ENCODE assay signal across 8 mouse cellular contexts in the genomic region with DNA sequence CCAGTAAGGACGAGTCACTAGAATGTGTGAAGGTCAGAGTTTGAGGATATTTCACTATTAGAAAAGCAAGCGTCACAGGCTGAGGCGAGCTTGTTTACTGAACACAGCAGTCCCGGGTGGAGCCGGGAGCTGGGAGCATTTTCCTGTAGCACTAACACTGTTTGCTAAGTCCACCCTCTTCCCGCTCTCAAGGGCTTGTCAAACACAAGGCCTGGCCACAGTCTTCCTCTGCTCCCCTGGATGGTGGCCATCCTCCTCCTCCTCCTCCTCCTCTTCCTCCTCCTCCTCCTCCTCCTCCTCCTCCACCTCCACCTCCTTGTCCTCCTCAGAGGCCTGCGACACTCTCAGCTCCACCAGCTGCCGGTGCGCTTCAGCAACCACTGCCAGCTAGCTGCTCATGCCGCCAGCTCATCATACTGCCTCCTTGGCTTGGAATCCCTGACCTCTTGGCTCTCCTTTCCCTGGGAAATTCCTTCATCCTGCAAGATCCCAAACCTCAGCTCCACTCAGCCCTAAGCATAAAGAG. TPM values are rescaled to one million over a fixed set of nuclear protein-coding genes. Genes with fewer than 3 reads are reported as not detected.
A peak's percentile ranks its signal among the peaks of the same experiment; 100 is the strongest.
DNase-seq lines count a peak whose midpoint lies in the region; ATAC-seq and TF ChIP-seq lines count a peak whose summit lies in the region.

No protein-coding gene starts in this region.

- TF ChIP-seq EP300 in liver, postnatal 0 days (IDR thresholded peaks at IDR 0.05; ENCODE audit: low read depth) = no peak

- no peak overlapping the region for H3K4me3 ChIP-seq in intestine, postnatal 0 days (ENCODE audit: low read depth, low read length)
- no peak overlapping the region for H3K4me3 ChIP-seq in liver, postnatal 0 days (ENCODE audit: low read depth, low read length)

- no peak for TF ChIP-seq CTCF in intestine, postnatal 0 days (IDR thresholded peaks at IDR 0.05; ENCODE audit: low read depth)
- TF ChIP-seq CTCF in liver, postnatal 0 days (IDR thresholded peaks at IDR 0.05; ENCODE audit: low read depth) = no peak

- H3K27ac ChIP-seq in intestine, postnatal 0 days (ENCODE audit: low read depth, low read length) = peak overlapping the region; percentile 86
- H3K27ac ChIP-seq in liver, postnatal 0 days (ENCODE audit: low read depth) = peak overlapping the region; percentile 76

- no peaks in the 10 kb centered on the region for H3K9me3 ChIP-seq in intestine, postnatal 0 days (ENCODE audit: control insufficient read depth)
- H3K9me3 ChIP-seq in liver, postnatal 0 days (ENCODE audit: low read length) = no peaks in the 10 kb centered on the region

- H3K4me2 ChIP-seq in intestine, postnatal 0 days (replicated peaks; ENCODE audit: low read depth) = peak overlapping the region; percentile 46
- peak overlapping the region; percentile 38 for H3K4me2 ChIP-seq in liver, postnatal 0 days (ENCODE audit: low read depth, low read length)

- no peaks in the 10 kb centered on the region for H3K36me3 ChIP-seq in intestine, postnatal 0 days (ENCODE audit: control insufficient read depth, insufficient read depth)
- H3K36me3 ChIP-seq in liver, postnatal 0 days (replicated peaks; ENCODE audit: insufficient read depth, low read length) = no peaks in the 10 kb centered on the region

- H3K4me1 ChIP-seq in intestine, postnatal 0 days (replicated peaks; ENCODE audit: control insufficient read depth, insufficient read depth, low read length) = peaks cover 14% of the 10 kb centered on the region
- peaks cover 23% of the 10 kb centered on the region for H3K4me1 ChIP-seq in liver, postnatal 0 days (ENCODE audit: insufficient read depth)

- WGBS in intestine, postnatal 0 days = 15% methylated on average over 9 of the region's 10 CpGs
- WGBS in liver, postnatal 0 days (ENCODE audit: insufficient replicate concordance) = 47% methylated on average over 8 of the region's 10 CpGs

- peak; percentile 50 to 85 for DNase-seq in adrenal gland, adult (ENCODE audit: inconsistent age in 2 of 2, low spot score in 1 of 2)
- no peak for DNase-seq in adrenal gland, postnatal 4 days (ENCODE audit: low spot score in 2 of 2)
- peak; percentile 91 for DNase-seq in adipocyte (ENCODE audit: low spot score)
- DNase-seq in gastrocnemius, postnatal 25 days = peak; percentile 56
- no peak for DNase-seq in liver, postnatal 0 days
- peak; percentile 34 for DNase-seq in thymus, postnatal 14 days
- no peak for DNase-seq in spleen, postnatal 14 days (ENCODE audit: low spot score in 2 of 2)

- 0 out of 2 replicates have a peak overlapping the region, but pooled peaks have one; percentile 22 for H3K9ac ChIP-seq in intestine, postnatal 0 days (ENCODE audit: low read depth, low read length)
- H3K9ac ChIP-seq in liver, postnatal 0 days (replicated peaks) = no peak overlapping the region; the same call in 1 of the 2 replicates

- no peaks in the 10 kb centered on the region for H3K27me3 ChIP-seq in intestine, postnatal 0 days (replicated peaks; ENCODE audit: control insufficient read depth, insufficient read depth, low read length)
- H3K27me3 ChIP-seq in liver, postnatal 0 days (ENCODE audit: insufficient read depth, low read length) = no peaks in the 10 kb centered on the region

- peak; percentile 31 for ATAC-seq in intestine, postnatal 0 days
- peak; percentile 43 for ATAC-seq in liver, postnatal 0 days

RNA-seq across cellular contexts. Expression of a gene that starts 37.0 kb away (rescaled TPM):
- 100 to 1,000 TPM; 200 to 226 TPM for total RNA-seq in adrenal gland, postnatal 4 days (2021)
- 100 to 1,000 TPM; 114 to 115 TPM for total RNA-seq in gastrocnemius, postnatal 25 days (2021)
- 114 and 140 TPM in 2 replicates for polyA plus RNA-seq in intestine, postnatal 0 days (2015; fragmentation: Nextera tagmentation; extraction: Ambion mirVana)
- 48.1 and 52.0 TPM in 2 replicates for polyA plus RNA-seq in liver, postnatal 0 days (2015; fragmentation: Nextera tagmentation; extraction: Ambion mirVana)

RNA-seq across cellular contexts. Expression of a gene that starts 37.1 kb away (rescaled TPM):
- 10 to 100 TPM in 1 of 2 experiments, 1 to 10 TPM in 1; 8.5 to 10.2 TPM for total RNA-seq in adrenal gland, postnatal 4 days (2021)
- total RNA-seq in gastrocnemius, postnatal 25 days (2021) = 1 to 10 TPM; 1.4 to 1.8 TPM
- polyA plus RNA-seq in intestine, postnatal 0 days (2015; fragmentation: Nextera tagmentation; extraction: Ambion mirVana) = 8.3 and 8.9 TPM in 2 replicates
- 2.6 and 2.7 TPM in 2 replicates for polyA plus RNA-seq in liver, postnatal 0 days (2015; fragmentation: Nextera tagmentation; extraction: Ambion mirVana)

RNA-seq across cellular contexts. Expression of a gene that starts 43.7 kb away (rescaled TPM):
- 10 to 100 TPM; 40.6 to 44.0 TPM for total RNA-seq in adrenal gland, postnatal 4 days (2021)
- total RNA-seq in gastrocnemius, postnatal 25 days (2021) = 10 to 100 TPM; 18.9 to 24.0 TPM
- 54.9 and 55.2 TPM in 2 replicates for polyA plus RNA-seq in intestine, postnatal 0 days (2015; fragmentation: Nextera tagmentation; extraction: Ambion mirVana)
- 9.8 and 14.0 TPM in 2 replicates for polyA plus RNA-seq in liver, postnatal 0 days (2015; fragmentation: Nextera tagmentation; extraction: Ambion mirVana)

RNA-seq across cellular contexts. Expression of a gene that starts 55.6 kb away (rescaled TPM):
- total RNA-seq in adrenal gland, postnatal 4 days (2021) = 1,000 to 10,000 TPM; 1,464 to 1,492 TPM
- total RNA-seq in gastrocnemius, postnatal 25 days (2021) = 100 to 1,000 TPM; 692 to 747 TPM
- polyA plus RNA-seq in intestine, postnatal 0 days (2015; fragmentation: Nextera tagmentation; extraction: Ambion mirVana) = 2,405 and 2,440 TPM in 2 replicates
- polyA plus RNA-seq in liver, postnatal 0 days (2015; fragmentation: Nextera tagmentation; extraction: Ambion mirVana) = 1,161 and 1,214 TPM in 2 replicates

Comparison
In these comparisons a context has a peak if more than half of its experiments do, and no peak if none do; other contexts are left out.
1. DNase-seq: peak in adrenal gland, adult (2 of 2), adipocyte (single experiment), gastrocnemius, postnatal 25 days (single experiment) and thymus, postnatal 14 days (single experiment); none in adrenal gland, postnatal 4 days (0 of 2), liver, postnatal 0 days (single experiment) and spleen, postnatal 14 days (0 of 2).